Mouse (Mus musculus) layer of hippocampus, adult 11-12 months (tissue): ENCODE measurements at regions not wholly inside any gene's neighbourhood (a gene's known extent, or its start where the extent isn't known, plus 50 kb on each side); places are given as distances from the start of the nearest gene placed in this dataset.

Experiments used
- DNase-seq: peaks from one replicate; pipeline ENCODE4 v3.0.0; 2022; ENCODE audit warnings: low spot score

DNA sequence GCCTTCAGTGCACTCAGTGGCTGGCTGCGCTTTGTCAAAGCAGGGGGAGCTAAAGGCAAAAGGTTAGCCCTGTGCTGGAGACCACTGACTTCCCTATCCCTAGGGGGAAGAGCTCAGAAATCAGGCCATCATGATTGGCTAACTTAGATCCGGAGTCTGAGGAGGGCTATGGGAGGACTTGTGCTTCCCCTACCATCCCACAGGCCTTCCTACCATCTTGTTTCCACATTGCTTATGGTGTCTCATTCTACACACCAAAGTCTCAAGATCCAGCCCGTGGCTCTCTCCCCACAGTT, 72.9 kb upstream of the 1700024P04Rik start:
- DNase-seq, result no peak

GRCm38 (mm10) chr13:99056432-99057292, 72.3 kb upstream of the 1700024P04Rik start:
- DNase-seq, result no peak

- DNase-seq, result peak; percentile 27
Observed at GRCm38 (mm10) chr13:99055609-99056321, 71.4 kb upstream of the 1700024P04Rik start.

DNA sequence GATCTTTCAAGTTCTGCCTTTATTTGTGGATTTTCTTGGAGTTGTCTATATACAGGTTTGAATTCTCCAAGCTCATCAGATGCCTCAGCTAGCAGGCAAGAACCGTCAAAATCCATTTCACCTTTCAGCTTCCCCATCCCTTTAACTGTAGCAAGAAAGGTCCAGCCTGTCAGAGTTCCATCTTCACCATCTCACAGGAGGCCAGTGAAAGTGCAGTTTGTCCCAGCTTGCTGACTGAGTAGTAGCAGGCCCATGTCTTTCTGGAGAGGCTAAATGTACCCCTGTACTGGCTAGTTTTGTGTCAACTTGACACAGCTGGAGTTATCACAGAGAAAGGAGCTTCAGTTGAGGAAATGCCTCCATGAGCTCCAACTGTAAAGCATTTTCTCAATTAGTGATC, 67.7 kb upstream of the 1700024P04Rik start:
- DNase-seq, result no peak

GRCm38 (mm10) chr13:99049699-99050098, 65.3 kb upstream of the 1700024P04Rik start:
- DNase-seq, result no peak

DNA sequence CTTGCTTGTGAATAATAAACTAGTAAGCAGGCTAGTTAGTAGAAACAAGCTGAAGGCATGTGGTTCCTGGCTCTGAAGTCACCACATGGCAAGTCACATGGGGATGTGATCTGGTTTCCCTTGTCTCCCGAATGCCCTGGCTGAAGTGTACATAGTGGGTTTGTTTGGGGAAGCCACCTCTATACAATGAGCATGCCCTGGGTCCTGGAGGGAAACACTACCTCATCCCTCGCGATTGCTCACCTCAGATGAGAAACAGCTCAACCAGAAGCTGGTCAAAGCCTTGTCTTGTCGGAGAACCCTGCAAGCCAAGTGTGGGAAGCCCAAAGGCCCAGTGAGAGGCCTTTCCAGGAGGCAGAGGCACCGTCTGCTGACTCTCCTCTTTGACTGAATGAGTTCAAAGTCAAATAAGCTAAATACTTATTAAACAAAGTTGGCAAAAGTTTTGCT, 64.3 kb upstream of the 1700024P04Rik start:
- no peak for DNase-seq

DNA sequence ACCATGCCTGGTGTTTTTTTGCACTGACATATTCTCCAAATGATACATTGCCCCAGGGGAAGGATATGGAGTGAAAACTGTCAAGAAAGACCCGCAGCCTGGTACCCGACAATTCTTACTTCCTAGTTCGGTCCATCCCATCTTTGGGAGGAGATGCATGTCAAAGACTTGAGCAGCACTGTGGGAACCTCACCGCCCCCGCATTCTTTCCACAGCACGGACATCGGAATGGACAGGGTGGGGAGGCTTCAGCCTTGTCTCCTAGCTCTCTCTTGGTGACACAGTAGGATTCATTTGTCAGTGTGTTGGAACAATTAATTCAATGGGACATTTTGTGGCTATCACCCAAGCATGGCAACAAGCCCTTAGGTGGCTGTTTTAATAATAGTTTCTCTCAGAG, 62.9 kb upstream of the 1700024P04Rik start:
- no peak for DNase-seq

DNA sequence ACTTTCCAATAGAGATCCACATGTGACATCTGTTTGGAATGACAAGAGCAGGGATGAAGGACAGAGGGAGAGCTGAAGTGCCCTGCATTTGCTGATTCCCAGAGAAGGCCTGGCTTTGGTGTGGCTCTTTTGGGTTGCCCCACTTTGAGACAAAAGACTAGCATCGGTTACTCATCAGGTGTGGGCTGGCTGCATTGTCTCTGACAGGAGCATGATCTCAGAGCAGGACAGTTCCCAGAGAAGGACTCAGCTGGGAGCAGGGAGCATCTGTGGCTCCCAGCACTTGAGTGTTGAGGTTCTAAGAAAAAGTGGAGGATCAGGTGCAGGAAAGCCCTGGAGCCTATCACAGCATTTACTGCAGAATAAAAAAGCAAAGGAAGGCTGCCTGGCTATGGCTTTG, 62.4 kb upstream of the 1700024P04Rik start:
- no peak for DNase-seq

GRCm38 (mm10) chr13:99042086-99042485, 57.7 kb upstream of the 1700024P04Rik start:
- no peak for DNase-seq

DNA sequence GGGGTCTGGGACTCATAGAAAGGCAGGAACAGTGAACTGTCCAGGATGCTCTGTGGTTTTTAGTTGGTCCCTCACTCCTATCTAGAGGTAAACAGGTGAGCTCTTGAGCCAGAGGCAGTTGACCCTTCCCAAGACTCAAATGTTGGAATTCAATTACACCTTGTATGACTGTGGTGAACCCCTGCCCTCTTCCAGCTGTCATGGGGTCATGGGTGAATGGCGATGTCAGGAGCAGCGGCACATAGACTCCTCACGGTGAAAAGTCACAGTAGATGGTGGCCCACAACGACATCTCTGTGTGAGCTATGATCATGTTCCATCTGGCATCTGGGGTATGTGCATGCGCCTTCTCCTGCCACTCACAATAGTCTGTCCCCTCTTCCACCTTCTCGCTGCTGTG, 56.9 kb upstream of the 1700024P04Rik start:
- DNase-seq, result no peak

DNA sequence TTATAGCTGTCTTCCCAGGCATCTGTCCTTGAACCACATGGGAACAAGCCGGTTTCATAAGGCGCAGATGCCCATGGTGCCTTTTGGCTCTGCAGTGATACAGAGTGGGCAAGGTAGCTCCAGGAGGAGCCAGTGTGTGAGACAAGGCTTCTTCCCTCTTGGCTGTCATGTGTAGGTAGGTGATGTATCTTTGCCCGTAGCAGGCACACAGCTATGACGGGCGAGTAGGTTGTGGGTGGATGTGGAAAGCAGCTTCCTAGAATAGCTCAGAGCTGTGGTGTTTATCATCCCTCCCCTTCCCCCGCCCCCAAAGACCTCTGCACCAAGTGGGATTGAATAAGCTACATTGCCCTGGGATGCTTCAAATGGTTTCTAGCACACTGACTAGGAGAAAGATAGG, 56.5 kb upstream of the 1700024P04Rik start:
- DNase-seq, result no peak

DNA sequence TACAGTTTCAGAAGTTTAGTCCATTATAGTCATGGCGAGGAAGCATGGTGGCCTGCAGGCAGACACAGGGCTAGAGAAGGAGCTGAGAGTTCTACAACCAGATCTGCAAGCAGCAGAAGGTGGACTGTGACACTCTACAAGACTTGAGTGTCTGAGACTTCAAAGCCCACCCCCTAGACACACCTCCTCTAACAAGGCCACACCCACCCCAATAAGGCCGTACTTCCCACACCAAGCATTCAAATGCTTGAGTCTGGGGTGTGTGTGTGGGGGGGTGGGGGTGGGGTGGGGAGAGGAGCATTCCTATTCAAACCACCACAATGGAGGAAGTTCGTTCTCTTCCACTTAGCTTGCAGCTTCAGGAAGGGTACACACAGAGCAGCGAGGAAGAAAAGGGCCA, 55.8 kb upstream of the 1700024P04Rik start:
- DNase-seq, result no peak

DNA sequence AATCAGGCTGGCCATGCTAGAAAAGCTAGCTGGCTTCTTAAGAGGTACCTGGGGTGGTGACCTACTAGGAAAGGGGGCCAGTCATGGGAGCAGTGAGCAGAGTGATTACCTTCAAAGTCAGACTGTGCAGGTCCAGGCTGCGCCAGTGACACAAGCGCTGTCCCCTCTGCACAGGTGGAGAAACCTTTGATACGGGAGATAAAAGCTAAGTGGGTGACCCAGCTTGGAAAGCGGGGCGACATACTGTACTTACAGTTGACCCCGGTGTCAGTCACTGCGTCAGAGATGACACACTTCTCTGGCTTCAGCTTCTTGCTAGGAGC, 54.7 kb upstream of the 1700024P04Rik start:
- no peak for DNase-seq

DNA sequence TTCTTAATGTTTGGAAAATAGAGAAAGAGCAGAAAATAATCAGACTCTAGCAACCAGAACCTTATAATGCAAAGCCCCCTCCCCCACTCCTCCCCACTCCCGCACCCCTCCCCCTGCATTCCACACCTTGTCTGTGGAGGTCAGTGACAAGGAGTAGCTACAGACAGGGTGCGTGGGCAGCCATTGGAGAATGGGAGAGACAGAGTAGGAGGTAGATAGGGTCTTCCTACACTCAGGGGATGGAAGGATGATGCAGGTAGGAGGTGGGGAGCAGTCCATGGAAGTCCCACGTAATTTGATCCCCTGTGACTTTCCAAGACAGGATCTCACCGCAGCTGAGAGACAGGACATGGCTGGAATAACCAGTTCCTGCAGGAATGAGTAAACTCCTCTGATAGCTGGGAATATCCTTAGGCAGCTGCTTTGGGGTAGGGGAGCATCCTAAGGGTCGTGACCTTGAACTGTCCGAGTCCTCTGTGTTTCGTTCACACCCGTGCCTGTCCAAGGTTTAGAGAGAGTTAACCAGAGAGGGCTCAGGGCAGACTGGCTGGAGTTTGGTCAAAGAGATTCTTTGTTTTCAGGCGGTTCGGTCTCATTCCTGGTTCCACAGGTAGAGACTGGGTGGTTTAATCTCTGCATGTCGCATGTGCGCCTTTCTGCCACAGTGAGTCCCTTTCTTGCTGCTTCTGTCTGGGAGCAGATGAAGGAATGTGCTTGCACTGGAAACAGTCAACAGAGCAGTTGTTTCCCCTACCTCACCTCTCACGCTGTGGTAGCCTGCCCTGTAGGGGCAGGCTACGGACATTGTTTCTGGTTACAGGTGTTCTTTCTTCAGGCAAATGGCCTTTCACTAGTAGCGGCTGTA, 54.1 kb upstream of the 1700024P04Rik start:
- no peak for DNase-seq

DNA sequence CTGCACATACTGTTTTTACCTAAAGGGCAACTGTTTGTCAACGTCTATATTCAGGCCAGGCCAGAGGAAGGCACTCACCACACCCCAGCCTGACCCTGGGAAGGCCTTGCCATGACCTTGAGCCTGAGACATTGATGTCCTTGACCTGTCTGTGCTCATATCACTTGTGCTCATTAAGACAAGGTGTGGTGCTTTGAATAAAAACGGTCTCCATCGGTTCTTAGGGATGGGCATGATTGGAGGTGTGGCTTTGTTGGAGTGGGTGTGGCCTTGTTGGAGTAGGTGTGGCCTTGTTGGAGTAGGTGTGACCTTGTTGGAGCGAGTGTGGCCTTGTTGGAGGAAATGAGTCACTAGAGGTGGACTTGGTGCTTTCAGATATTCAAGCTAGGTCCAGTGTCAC, 52.8 kb upstream of the 1700024P04Rik start:
- no peak for DNase-seq
